Mouse (Mus musculus) kidney, embryonic 14.5 days (tissue): ENCODE data around the gene Med6. TPM values are rescaled to one million over a fixed set of nuclear protein-coding genes. Genes with fewer than 3 reads are reported as not detected.

ENCODE experiments used
- ATAC-seq: fragments of 200-750 bp; cut with Nextera tagmentation; 2 replicates; pipeline ENCODE4 v1.8.0; 2017; ENCODE audit warnings: moderate number of reproducible peaks, mild to moderate bottlenecking, moderate TSS enrichment, moderate library complexity; ENCODE audit not compliant: low FRiP score, low TSS enrichment
- H3K27ac ChIP-seq: fragments of 300-500 bp; sonication (generic); 2 replicates; pipeline ENCODE4 v1.5.1; 2014; ENCODE audit warnings: low read depth, mild to moderate bottlenecking, low read length, moderate library complexity, mixed read lengths
- H3K27me3 ChIP-seq: fragments of 300-500 bp; sonication (generic); 2 replicates; pipeline ENCODE4 v1.6.1; 2014; ENCODE audit warnings: mild to moderate bottlenecking, low read length; ENCODE audit not compliant: control insufficient read depth, insufficient read depth
- H3K36me3 ChIP-seq: fragments of 300-500 bp; sonication (generic); 2 replicates; pipeline ENCODE4 v1.6.1; 2014; ENCODE audit warnings: low read length, mixed read lengths; ENCODE audit not compliant: control insufficient read depth, insufficient read depth
- H3K4me1 ChIP-seq: fragments of 300-500 bp; sonication (generic); 2 replicates; pipeline ENCODE4 v1.6.1; 2014; ENCODE audit warnings: low read length, mixed read lengths; ENCODE audit not compliant: control insufficient read depth, insufficient read depth
- H3K4me2 ChIP-seq: fragments of 300-500 bp; sonication (generic); replicated peaks from 2 replicates; pipeline ENCODE4 v1.6.1; 2014; ENCODE audit warnings: low read depth, mild to moderate bottlenecking, low read length
- H3K4me3 ChIP-seq: fragments of 300-500 bp; sonication (generic); 2 replicates; pipeline ENCODE4 v1.5.1; 2014; ENCODE audit warnings: mild to moderate bottlenecking, low read length
- H3K9ac ChIP-seq: fragments of 300-500 bp; sonication (generic); 2 replicates; pipeline ENCODE4 v1.6.1; 2014; ENCODE audit warnings: low read depth, mild to moderate bottlenecking, low read length, moderate library complexity
- H3K9me3 ChIP-seq: fragments of 300-500 bp; sonication (generic); 2 replicates; pipeline ENCODE4 v1.6.1; 2016; ENCODE audit warnings: low read length; ENCODE audit not compliant: control insufficient read depth
- WGBS: fragments of 180-500 bp; shearing (Covaris S2); extraction: QIAGEN DNeasy Blood & Tissue Kit; methylation state at CpG from one replicate; pipeline ENCODE4 v1.1.7; 2014; 5-methylcytosine and 5-hydroxymethylcytosine counted together
- polyA plus RNA-seq: library from polyadenylated mRNA; unstranded; fragments of >200 nt; fragmentation: Nextera tagmentation; extraction: Ambion mirVana; gene quantifications from 2 replicates; pipeline ENCODE4 v1.2.1, GENCODE M21; 2014

The Med6 gene
- polyA plus RNA-seq, 1 experiment from 2014 or later, result 72.3 TPM

GRCm38 (mm10) chr12:81627426-81627825, 32.6 kb upstream of the Med6 start:
- Histone ChIP-seq H3K36me3 (no peaks in the 10 kb centered on the region), H3K27me3 (peaks cover 67% of the 10 kb centered on the region), H3K4me1 (peaks cover 6% of the 10 kb centered on the region; the same call in 1 of the 2 replicates), H3K4me2 (no peak overlapping the region), H3K4me3 (no peak overlapping the region), H3K27ac (no peak overlapping the region), H3K9me3 (no peaks in the 10 kb centered on the region), H3K9ac (no peak overlapping the region)
- WGBS, result 87% methylated on average over 6 of the region's 6 CpGs
- no peak for ATAC-seq

DNA sequence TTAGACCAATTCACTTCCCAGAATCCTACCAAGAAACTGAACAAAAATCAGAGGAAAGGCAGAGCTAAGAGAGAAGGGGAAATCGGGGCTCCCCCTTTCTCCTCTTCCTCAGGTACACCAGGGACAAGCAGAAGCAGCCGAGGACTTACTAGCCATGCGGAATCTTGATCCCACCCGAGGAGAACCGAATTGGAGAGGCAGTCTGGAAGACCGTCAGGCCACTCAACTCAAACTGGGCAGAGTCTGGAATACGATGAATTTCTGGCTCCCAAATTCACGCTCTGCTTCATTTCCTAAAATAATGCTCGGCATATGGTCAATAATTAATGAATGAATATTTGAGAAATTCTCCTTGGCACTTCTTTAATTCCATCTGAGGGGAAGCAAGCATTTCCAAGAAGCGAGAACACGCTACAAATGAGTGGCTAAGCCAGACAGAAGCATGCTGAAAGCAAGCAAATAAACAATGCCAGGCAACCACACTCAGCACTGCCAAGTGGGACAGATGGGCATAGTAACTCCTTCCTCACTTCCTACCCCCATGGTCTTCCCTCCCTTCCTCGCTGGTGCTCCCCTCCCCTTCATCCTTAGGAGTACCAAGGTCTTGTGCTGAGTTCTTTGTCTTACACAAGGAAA, 31.5 kb upstream of the Med6 start:
- Histone ChIP-seq H3K36me3 (no peaks in the 10 kb centered on the region), H3K4me2 (no peak overlapping the region), H3K27ac (no peak overlapping the region), H3K9me3 (no peaks in the 10 kb centered on the region), H3K4me1 (no peaks in the 10 kb centered on the region), H3K4me3 (no peak overlapping the region), H3K9ac (no peak overlapping the region), H3K27me3 (peaks cover 56% of the 10 kb centered on the region)
- no peak for ATAC-seq
- 79% methylated on average over 12 of the region's 12 CpGs for WGBS

DNA sequence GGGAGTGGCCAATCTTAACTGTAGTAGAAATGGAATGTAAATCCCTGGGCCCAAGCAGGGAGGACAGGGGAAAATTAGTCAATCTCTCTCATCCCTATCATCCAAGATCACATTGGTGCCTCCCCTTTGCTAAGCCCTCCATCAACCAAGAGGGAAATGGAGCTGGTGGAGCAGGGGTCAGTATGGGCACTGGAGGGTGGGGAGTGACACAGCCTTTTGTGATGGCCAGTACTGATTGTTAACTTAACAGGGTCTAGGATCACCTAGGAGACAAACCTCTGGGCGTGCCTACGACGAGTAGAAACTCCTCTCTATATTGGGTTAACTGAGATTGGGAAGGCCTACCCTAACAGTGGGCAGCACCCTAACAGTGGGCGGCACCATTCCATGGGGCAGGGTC, 28.6 kb upstream of the Med6 start:
- Histone ChIP-seq H3K4me2 (no peak overlapping the region), H3K9ac (no peak overlapping the region), H3K27me3 (0 out of 2 replicates have a peak, but pooled peaks cover 29% of the 10 kb centered on the region), H3K27ac (no peak overlapping the region), H3K4me3 (no peak overlapping the region), H3K36me3 (no peaks in the 10 kb centered on the region), H3K4me1 (no peaks in the 10 kb centered on the region), H3K9me3 (no peaks in the 10 kb centered on the region)
- 75% methylated on average over 4 of the region's 4 CpGs for WGBS
- ATAC-seq, result no peak

GRCm38 (mm10) chr12:81619302-81619701, 24.5 kb upstream of the Med6 start:
- Histone ChIP-seq H3K9ac (no peak overlapping the region), H3K4me1 (no peaks in the 10 kb centered on the region), H3K27me3 (no peaks in the 10 kb centered on the region), H3K9me3 (no peaks in the 10 kb centered on the region), H3K36me3 (no peaks in the 10 kb centered on the region), H3K4me3 (no peak overlapping the region), H3K27ac (no peak overlapping the region), H3K4me2 (no peak overlapping the region)
- WGBS, result 25% methylated on average over 5 of the region's 5 CpGs
- no peak for ATAC-seq

- H3K36me3 ChIP-seq, result no peaks in the 10 kb centered on the region
Measured at GRCm38 (mm10) chr12:81616980-81617379, 22.2 kb upstream of the Med6 start.

DNA sequence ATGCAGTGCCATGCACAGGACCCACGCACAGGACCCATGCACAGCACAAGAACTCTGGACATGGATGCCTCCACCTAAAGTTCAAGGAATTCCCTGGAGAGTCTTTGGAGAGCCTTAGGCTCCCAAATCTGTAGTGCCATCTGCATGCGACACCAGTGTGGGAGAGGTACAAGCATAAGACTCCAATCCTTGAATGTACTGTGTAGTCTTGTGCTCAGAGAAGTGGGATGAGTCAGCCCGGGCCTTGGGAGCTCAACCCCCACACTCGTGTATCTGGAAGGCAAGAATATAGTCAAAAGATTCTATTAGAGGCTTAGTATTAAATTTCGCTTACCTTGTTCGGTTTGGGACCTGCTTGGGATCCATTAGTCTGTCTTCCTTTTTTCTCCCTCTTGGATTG, 21.0 kb upstream of the Med6 start:
- no peaks in the 10 kb centered on the region for H3K4me1 ChIP-seq
- no peak for ATAC-seq
- H3K36me3 ChIP-seq, result no peaks in the 10 kb centered on the region
- no peak overlapping the region for H3K27ac ChIP-seq
- no peak overlapping the region for H3K9ac ChIP-seq
- no peaks in the 10 kb centered on the region for H3K27me3 ChIP-seq
- no peak overlapping the region for H3K4me3 ChIP-seq
- no peaks in the 10 kb centered on the region for H3K9me3 ChIP-seq
- 89% methylated on average over 6 of the region's 6 CpGs for WGBS
- no peak overlapping the region for H3K4me2 ChIP-seq

More at GRCm38 (mm10) chr12:81616980-81617379, 22.2 kb upstream of the Med6 start:
- ATAC-seq, result no peak
- Histone ChIP-seq H3K4me2 (no peak overlapping the region), H3K9ac (no peak overlapping the region), H3K27me3 (no peaks in the 10 kb centered on the region), H3K27ac (no peak overlapping the region), H3K4me3 (no peak overlapping the region), H3K4me1 (no peaks in the 10 kb centered on the region), H3K9me3 (no peaks in the 10 kb centered on the region)
- WGBS, result 63% methylated on average over 7 of the region's 7 CpGs

DNA sequence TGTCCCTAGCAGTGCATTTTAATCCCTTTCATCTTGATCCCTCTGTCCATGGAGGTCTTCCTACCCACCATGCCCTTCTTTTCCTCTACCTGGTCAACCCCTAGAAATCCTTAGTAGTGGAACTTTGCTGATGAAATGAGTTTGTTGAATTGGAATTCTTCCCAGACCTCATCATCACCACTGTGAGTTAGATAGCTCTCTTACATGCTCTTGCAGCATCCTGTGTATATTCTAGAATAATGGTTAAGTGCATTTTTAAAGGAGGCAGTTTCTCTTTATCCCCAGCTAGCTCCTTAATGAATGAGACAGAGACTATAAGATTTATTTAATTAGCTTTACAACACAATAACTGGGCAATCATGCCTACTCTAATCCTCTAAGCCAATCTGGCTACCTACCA, 14.6 kb upstream of the Med6 start:
- Histone ChIP-seq H3K4me3 (no peak overlapping the region), H3K36me3 (no peaks in the 10 kb centered on the region), H3K27me3 (no peaks in the 10 kb centered on the region), H3K9ac (no peak overlapping the region), H3K9me3 (no peaks in the 10 kb centered on the region), H3K27ac (no peak overlapping the region), H3K4me2 (no peak overlapping the region), H3K4me1 (no peaks in the 10 kb centered on the region)
- ATAC-seq, result no peak

- no peak overlapping the region for H3K4me3 ChIP-seq
- H3K4me2 ChIP-seq, result no peak overlapping the region
- no peaks in the 10 kb centered on the region for H3K9me3 ChIP-seq
- no peak overlapping the region for H3K9ac ChIP-seq
- no peak for ATAC-seq
- no peak overlapping the region for H3K27ac ChIP-seq
- no peaks in the 10 kb centered on the region for H3K36me3 ChIP-seq
- no peaks in the 10 kb centered on the region for H3K4me1 ChIP-seq
- WGBS, result 61% methylated on average over 5 of the region's 5 CpGs
- H3K27me3 ChIP-seq, result no peaks in the 10 kb centered on the region
Measured at GRCm38 (mm10) chr12:81604995-81605784, 10.4 kb upstream of the Med6 start.

DNA sequence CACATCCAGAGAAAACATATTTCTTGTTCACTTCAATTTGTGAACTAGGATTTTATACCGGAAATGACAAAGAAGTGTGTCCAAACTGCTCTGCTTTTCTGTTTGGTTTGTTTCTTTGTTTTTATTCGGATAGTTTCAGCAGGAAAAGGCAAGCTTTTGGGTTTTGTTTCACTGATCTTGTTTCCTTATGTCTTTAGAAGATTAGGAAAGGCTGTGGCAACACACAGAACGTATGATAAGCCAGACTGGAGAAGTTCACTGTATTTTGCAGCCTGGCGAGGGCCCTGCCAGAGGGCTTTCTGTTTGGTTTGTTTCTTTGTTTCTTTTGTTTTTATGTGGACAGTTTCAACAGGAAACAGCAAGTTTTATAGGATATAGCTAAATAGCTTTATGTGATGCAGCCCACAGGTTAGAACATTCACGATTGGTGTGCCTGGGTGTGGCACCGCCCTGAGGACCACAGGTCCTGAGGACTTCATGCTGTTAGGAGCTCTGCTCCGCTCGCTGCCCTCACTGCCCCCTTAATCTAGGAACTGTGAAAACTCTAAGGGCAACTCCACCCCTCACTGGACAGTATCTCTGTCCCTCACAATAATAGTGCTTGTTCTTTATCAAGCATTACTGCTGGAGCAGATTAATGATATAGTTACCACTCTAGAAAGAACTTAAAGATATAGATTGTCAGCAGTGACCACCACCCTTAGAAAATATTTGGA, 1.9 kb upstream of the Med6 start:
- peaks cover 4% of the 10 kb centered on the region; the same call in 1 of the 2 replicates for H3K4me1 ChIP-seq
- 82% methylated on average over 8 of the region's 8 CpGs for WGBS

More for the DNA sequence above, 1.9 kb upstream of the Med6 start:
- Histone ChIP-seq H3K9ac (no peak overlapping the region), H3K27ac (no peak overlapping the region), H3K27me3 (no peaks in the 10 kb centered on the region), H3K4me2 (no peak overlapping the region), H3K9me3 (no peaks in the 10 kb centered on the region), H3K36me3 (no peaks in the 10 kb centered on the region), H3K4me3 (no peak overlapping the region)
- ATAC-seq, result no peak
